Mouse (Mus musculus) liver, embryonic 13.5 days (tissue): ENCODE measurements at regions not wholly inside any gene's neighbourhood (a gene's known extent, or its start where the extent isn't known, plus 50 kb on each side); places are given as distances from the start of the nearest gene placed in this dataset.

Experiments used
- ATAC-seq: fragments of 200-750 bp; cut with Nextera tagmentation; 2 replicates; pipeline ENCODE4 v1.8.0; 2017; ENCODE audit warnings: low read depth, mild to moderate bottlenecking, moderate number of reproducible peaks, moderate library complexity
- DNase-seq: peaks from one replicate; pipeline ENCODE4 v3.0.0; 2022
- H3K27ac ChIP-seq: fragments of 300-500 bp; sonication (generic); 2 replicates; pipeline ENCODE4 v1.5.1; 2015; ENCODE audit warnings: moderate library complexity, mild to moderate bottlenecking, inconsistent platforms
- H3K27me3 ChIP-seq: fragments of 300-500 bp; sonication (generic); 2 replicates; pipeline ENCODE4 v1.6.1; 2015; ENCODE audit warnings: mild to moderate bottlenecking, inconsistent platforms
- H3K36me3 ChIP-seq: fragments of 300-500 bp; sonication (generic); 2 replicates; pipeline ENCODE4 v1.6.1; 2015; ENCODE audit warnings: mild to moderate bottlenecking, inconsistent platforms
- H3K4me1 ChIP-seq: fragments of 300-500 bp; sonication (generic); replicated peaks from 2 replicates; pipeline ENCODE4 v1.6.1; 2015; ENCODE audit warnings: inconsistent platforms
- H3K4me2 ChIP-seq: fragments of 300-500 bp; sonication (generic); 2 replicates; pipeline ENCODE4 v1.6.1; 2015; ENCODE audit warnings: inconsistent platforms, mild to moderate bottlenecking, moderate library complexity
- H3K4me3 ChIP-seq: fragments of 300-500 bp; sonication (generic); replicated peaks from 2 replicates; pipeline ENCODE4 v1.5.1; 2015; ENCODE audit warnings: mild to moderate bottlenecking, inconsistent platforms
- H3K9ac ChIP-seq: fragments of 300-500 bp; sonication (generic); 2 replicates; pipeline ENCODE4 v1.6.1; 2015; ENCODE audit warnings: mild to moderate bottlenecking, inconsistent platforms
- H3K9me3 ChIP-seq: fragments of 300-500 bp; sonication (generic); replicated peaks from 2 replicates; pipeline ENCODE4 v1.6.1; 2016; ENCODE audit warnings: inconsistent platforms
- WGBS: fragments of 180-500 bp; shearing (Covaris S2); methylation state at CpG from one replicate; pipeline ENCODE4 v1.1.7; 2015; ENCODE audit not compliant: insufficient replicate concordance; 5-methylcytosine and 5-hydroxymethylcytosine counted together

DNA sequence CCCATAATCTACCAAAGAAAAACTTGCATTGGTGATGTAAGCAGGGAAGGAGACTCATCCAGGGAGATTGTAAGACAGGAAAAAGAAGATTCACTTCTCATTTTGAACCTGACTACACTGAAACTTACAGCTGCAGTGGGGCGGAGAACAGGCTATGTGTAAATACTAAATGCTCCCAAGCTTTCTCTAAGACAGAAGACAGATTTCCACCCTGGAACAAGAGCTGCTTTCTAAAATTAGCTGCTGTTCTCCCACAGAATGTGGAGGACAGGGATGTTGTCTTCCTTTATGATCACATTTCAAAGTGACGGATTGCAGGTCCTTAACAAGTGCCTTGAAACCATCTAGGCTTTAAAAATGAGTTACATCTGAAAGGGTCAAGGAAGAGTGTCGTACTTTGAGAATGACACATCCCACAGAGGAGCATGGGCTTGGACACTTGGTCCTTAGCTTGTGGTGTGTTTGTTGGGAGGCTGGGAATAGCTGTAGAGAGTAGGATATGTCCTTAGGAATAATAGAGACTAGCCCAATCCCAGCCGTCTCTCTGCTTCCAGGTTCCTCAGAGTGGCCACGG is 609.4 kb downstream of the Kctd12 start:
- Histone ChIP-seq H3K27ac (no peak overlapping the region), H3K9ac (no peak overlapping the region), H3K4me2 (no peak overlapping the region), H3K27me3 (no peaks in the 10 kb centered on the region), H3K4me3 (no peak overlapping the region), H3K4me1 (no peaks in the 10 kb centered on the region), H3K36me3 (no peaks in the 10 kb centered on the region), H3K9me3 (no peaks in the 10 kb centered on the region)
- ATAC-seq (no peak), DNase-seq (no peak)
- WGBS, result 56% methylated on average over 5 of the region's 5 CpGs

DNA sequence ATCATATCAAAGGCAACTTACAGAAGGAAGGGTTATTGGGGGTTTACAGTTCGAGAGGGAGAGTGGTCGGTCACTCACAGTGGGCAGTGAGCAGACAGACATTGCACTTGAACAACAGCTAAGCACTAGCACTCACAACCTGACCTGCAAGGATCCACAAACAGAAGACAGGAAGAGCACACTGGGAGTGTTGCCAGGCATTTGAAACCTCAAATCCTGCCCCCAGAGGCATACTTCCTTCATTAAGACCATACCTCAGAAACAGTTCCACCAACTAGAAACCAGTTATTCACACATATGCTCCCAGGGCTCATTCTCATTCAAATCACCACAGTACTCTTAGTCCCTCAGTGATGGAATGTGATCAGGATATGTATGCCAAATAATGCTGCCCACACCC is 620.8 kb downstream of the Kctd12 start:
- Histone ChIP-seq H3K4me2 (no peak overlapping the region), H3K27ac (no peak overlapping the region), H3K9ac (no peak overlapping the region), H3K27me3 (no peaks in the 10 kb centered on the region), H3K36me3 (no peaks in the 10 kb centered on the region), H3K4me3 (no peak overlapping the region), H3K4me1 (no peaks in the 10 kb centered on the region), H3K9me3 (no peaks in the 10 kb centered on the region)
- ATAC-seq (no peak), DNase-seq (no peak)
- WGBS, result 69% methylated on average over 2 of the region's 2 CpGs

DNA sequence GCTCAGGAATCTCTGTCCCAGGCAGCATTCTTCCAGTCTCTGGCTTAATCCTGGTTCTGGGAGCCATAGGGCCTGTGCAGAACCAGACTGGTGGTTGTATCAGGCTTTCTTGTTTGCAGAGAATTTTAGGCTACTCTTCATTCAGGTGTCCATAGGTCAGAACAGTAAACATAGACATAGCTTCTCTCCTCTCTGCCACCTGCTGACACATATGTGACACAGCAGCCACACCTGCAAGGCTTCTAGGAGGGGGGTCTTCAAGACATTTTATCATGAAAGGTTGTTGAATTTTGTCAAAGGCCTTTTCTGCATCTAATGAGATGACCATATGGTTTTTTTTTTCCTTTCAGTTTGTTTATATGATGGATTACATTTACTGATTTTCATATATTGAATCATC is 599.7 kb downstream of the Lmo7 start:
- Histone ChIP-seq H3K9me3 (0 out of 2 replicates have a peak, but pooled peaks cover 3% of the 10 kb centered on the region), H3K9ac (no peak overlapping the region), H3K4me1 (no peaks in the 10 kb centered on the region), H3K27me3 (no peaks in the 10 kb centered on the region), H3K36me3 (no peaks in the 10 kb centered on the region), H3K27ac (no peak overlapping the region), H3K4me3 (no peak overlapping the region), H3K4me2 (no peak overlapping the region)
- no peak for DNase-seq
- no peak for ATAC-seq

DNA sequence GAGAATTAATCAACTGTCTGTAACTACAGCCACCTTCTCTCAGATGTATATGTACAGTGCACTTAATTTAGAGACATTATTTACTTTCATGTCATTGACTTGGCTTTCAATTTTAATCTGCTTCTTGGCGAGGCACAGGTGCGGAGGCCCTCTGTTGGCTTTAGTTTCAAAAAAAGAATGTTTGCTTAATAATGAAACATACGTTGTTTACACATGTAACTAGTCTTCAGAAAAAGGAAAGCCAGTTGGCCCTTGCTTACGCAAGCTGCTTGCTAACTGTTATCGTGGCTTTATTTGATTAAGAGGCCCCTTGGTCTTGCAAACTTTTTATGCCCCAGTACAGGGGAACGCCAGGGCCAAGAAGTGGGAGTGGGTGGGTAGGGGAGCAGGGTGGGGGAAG is 576.6 kb downstream of the Lmo7 start:
- no peak for DNase-seq
- H3K4me1 ChIP-seq, result no peaks in the 10 kb centered on the region
- H3K27me3 ChIP-seq, result no peaks in the 10 kb centered on the region
- no peak for ATAC-seq
- H3K4me3 ChIP-seq, result no peak overlapping the region
- H3K36me3 ChIP-seq, result no peaks in the 10 kb centered on the region
- H3K4me2 ChIP-seq, result no peak overlapping the region
- H3K9ac ChIP-seq, result no peak overlapping the region
- no peaks in the 10 kb centered on the region; the same call in 1 of the 2 replicates for H3K9me3 ChIP-seq
- 65% methylated on average over 6 of the region's 6 CpGs for WGBS
- H3K27ac ChIP-seq, result no peak overlapping the region

DNA sequence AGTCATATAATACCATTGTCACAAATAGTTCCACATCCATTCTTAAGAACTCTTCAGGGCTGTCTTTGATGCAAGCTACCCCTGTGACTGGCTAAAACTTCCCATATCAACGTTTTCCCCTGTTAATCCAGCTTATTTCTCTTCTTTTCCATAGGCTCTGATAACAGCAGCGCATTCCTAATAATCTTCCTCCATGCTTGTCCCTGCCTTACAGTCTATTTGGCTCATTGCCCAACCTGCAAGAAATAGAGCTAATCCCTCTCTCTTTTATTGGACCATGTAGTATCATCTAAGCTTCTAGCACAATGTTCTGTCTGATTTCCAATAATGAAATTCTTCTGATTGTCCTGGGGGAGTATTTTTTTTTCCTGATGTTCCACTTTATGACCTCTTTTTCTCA is 573.1 kb downstream of the Lmo7 start:
- no peak overlapping the region for H3K27ac ChIP-seq
- WGBS, result 38% methylated on average over 2 of the region's 2 CpGs

DNA sequence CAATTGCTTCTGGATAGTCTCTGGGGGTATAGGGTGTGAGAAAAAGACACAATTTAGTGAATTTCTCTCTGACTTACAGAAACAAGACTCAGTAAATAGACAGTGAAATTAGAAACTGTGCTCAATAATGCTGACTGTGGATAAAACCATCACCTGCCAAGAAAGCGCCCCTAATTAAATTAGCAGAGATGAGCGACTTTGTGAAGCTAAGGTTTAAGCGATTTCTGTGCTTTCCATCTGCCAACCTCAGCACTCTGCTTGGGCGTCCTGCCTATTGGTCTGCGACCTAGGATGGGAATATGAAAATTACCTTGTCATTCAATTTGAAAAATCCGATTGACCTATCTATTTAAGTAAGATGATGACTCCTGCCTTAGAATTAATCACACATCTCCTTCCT is 570.5 kb downstream of the Lmo7 start:
- H3K36me3 ChIP-seq, result no peaks in the 10 kb centered on the region
- ATAC-seq (no peak), DNase-seq (no peak)
- no peak overlapping the region for H3K27ac ChIP-seq
- H3K9me3 ChIP-seq, result no peaks in the 10 kb centered on the region
- H3K4me2 ChIP-seq, result no peak overlapping the region
- no peak overlapping the region for H3K9ac ChIP-seq
- no peaks in the 10 kb centered on the region for H3K27me3 ChIP-seq
- WGBS, result 62% methylated on average over 6 of the region's 6 CpGs
- H3K4me3 ChIP-seq, result no peak overlapping the region
- H3K4me1 ChIP-seq, result no peaks in the 10 kb centered on the region

More for the DNA sequence above, 573.1 kb downstream of the Lmo7 start:
- Histone ChIP-seq H3K9ac (no peak overlapping the region), H3K9me3 (no peaks in the 10 kb centered on the region; the same call in 1 of the 2 replicates), H3K4me1 (no peaks in the 10 kb centered on the region), H3K4me2 (no peak overlapping the region), H3K36me3 (no peaks in the 10 kb centered on the region), H3K27me3 (no peaks in the 10 kb centered on the region), H3K4me3 (no peak overlapping the region)
- DNase-seq (no peak), ATAC-seq (no peak)

DNA sequence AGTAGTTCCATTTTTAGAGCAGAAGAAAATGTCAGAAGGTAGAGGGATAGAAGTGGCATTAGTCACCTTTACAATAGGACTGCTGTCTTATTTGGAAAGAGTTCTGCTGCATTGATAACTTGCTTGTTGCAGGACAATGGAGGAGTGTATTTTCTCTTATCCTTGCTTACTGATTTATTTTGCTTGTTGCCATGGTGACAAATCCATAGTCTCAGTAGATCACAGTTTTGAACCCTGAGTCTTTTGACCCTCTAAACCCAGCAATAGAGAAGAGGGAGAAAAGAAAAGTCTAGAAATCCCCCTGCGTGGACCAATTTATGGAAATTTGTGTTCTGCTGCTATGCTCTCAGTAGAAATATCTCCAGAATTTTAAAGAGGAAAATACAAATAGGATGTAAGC is 561.6 kb downstream of the Lmo7 start:
- Histone ChIP-seq H3K9me3 (no peaks in the 10 kb centered on the region), H3K27me3 (no peaks in the 10 kb centered on the region), H3K4me1 (no peaks in the 10 kb centered on the region), H3K36me3 (no peaks in the 10 kb centered on the region), H3K4me2 (no peak overlapping the region), H3K9ac (no peak overlapping the region), H3K4me3 (no peak overlapping the region), H3K27ac (no peak overlapping the region)
- no peak for ATAC-seq
- DNase-seq, result no peak
- 46% methylated on average over 1 of the region's 1 CpGs for WGBS

DNA sequence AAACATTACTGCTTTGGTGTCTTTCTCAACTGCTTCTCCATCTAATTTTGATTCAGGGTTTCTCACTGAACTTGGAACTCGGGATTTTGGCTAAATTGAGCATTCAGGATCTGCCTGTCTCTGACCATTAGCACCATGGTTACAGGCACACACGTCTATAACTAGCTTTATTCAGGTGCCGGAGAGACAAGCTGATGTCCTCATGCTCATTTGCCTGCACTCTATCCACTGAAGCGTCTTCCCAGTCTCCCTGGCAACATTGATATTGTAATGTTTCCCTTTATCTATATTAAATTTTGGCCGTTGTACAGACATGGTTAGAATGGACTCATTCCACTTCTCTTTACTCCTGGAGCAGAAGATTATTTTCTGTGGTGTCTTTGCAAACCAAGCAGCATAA is 520.3 kb downstream of the Lmo7 start:
- 48% methylated on average over 5 of the region's 5 CpGs for WGBS
- DNase-seq, result no peak
- Histone ChIP-seq H3K36me3 (no peaks in the 10 kb centered on the region), H3K27me3 (no peaks in the 10 kb centered on the region), H3K9ac (no peak overlapping the region), H3K9me3 (no peaks in the 10 kb centered on the region), H3K4me2 (no peak overlapping the region), H3K27ac (no peak overlapping the region), H3K4me3 (no peak overlapping the region), H3K4me1 (no peaks in the 10 kb centered on the region)
- ATAC-seq, result no peak

DNA sequence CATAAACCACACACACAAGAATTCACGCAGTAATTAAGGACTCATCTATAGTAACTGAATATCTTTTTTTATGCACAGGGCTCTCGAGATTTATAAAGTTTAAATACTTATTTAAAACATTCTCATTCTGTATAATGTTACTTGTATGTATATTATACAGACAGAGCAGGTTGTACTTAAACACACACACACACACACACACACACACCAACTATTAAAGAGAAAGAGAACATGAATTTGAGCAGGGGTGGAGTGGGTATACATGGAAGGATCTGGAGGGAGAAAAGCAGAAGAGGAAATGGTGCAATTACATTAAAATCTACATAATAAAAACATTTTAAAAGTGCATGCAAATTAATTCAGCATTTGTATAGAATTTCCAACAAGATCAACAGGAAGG is 518.8 kb downstream of the Lmo7 start:
- Histone ChIP-seq H3K36me3 (no peaks in the 10 kb centered on the region), H3K9ac (no peak overlapping the region), H3K4me3 (no peak overlapping the region), H3K27me3 (no peaks in the 10 kb centered on the region), H3K4me2 (no peak overlapping the region), H3K4me1 (no peaks in the 10 kb centered on the region), H3K27ac (no peak overlapping the region), H3K9me3 (no peaks in the 10 kb centered on the region)
- WGBS, result 62% methylated on average over 2 of the region's 2 CpGs
- ATAC-seq, result no peak
- DNase-seq, result no peak

DNA sequence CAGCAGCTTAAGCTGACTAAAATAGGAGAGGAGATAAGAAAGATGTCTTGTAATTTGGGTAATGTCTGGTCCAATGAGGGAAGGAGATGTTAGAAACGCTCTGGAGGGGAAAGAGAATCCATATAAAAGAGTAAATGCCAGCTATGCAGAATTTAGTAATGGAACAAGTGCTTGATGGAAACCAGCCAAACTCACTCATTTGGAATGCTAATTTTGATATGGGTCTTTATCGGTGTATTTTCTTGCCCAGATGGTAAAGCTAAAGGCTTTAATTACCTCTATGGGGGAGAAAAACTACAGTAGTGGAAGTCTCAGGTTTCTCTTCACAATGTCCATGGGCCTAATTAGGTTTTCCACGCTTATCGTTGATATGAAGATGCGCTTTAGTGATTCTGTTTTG is 518.3 kb downstream of the Lmo7 start:
- Histone ChIP-seq H3K9ac (no peak overlapping the region), H3K9me3 (no peaks in the 10 kb centered on the region), H3K36me3 (no peaks in the 10 kb centered on the region), H3K4me3 (no peak overlapping the region), H3K4me1 (no peaks in the 10 kb centered on the region), H3K4me2 (no peak overlapping the region), H3K27ac (no peak overlapping the region), H3K27me3 (no peaks in the 10 kb centered on the region)
- ATAC-seq (no peak), DNase-seq (no peak)
- WGBS, result 66% methylated on average over 5 of the region's 5 CpGs

DNA sequence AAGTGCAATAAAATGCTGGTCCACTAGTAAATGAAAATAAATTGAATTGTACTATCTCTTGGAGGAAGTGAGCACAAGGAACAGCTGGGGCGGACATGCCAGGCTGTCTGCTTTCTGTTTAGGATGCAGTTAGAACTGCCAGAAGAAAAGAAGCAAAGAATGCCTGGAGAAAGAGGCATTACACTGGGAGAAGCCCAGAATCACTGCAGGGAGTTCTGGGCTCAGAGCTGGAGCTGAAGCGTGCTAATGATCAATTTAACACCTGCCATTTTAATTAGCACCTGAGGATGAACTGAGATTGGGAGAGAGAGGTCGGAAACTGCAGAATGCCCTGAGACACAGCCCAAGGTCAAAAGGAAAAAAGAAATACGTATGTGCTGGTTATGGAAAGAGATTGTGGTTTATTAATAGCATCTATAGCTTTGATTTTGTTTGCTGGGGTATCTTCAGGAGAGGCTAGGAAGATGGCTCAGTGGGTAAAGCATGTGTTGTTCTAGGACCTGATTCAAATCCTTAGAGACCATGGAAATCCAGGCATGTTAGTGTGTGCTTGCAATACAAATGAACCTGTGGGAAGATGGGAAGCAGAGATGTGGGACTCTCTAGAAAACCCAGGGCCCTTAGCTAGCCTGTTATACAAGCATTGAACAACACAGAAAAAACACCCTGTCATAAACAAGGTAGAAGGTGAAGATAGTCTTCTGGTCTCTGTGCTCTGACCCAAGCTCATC is 514.2 kb downstream of the Lmo7 start:
- 39% methylated on average over 4 of the region's 4 CpGs for WGBS
- Histone ChIP-seq H3K4me3 (no peak overlapping the region), H3K36me3 (no peaks in the 10 kb centered on the region), H3K27me3 (no peaks in the 10 kb centered on the region), H3K4me1 (no peaks in the 10 kb centered on the region), H3K9ac (no peak overlapping the region), H3K27ac (no peak overlapping the region), H3K9me3 (no peaks in the 10 kb centered on the region), H3K4me2 (no peak overlapping the region)
- ATAC-seq (no peak), DNase-seq (no peak)
